Mouse (Mus musculus) embryonic facial prominence, embryonic 14.5 days (tissue): ENCODE results near the gene Lrrc74b. TPM values are rescaled to one million over a fixed set of nuclear protein-coding genes. Genes with fewer than 3 reads are reported as not detected.

Source experiments
- ATAC-seq: fragments of 200-750 bp; cut with Nextera tagmentation; 2 replicates; pipeline ENCODE4 v1.8.0; 2017; ENCODE audit warnings: low read depth, moderate number of reproducible peaks, moderate TSS enrichment
- DNase-seq: peaks from one replicate; pipeline ENCODE4 v3.0.0-alpha.2; 2015; ENCODE audit warnings: low spot score
- H3K27ac ChIP-seq: fragments of 300-500 bp; sonication (generic); replicated peaks from 2 replicates; pipeline ENCODE4 v1.5.1; 2014; ENCODE audit warnings: low read depth, mild to moderate bottlenecking, low read length, moderate library complexity
- H3K27me3 ChIP-seq: fragments of 300-500 bp; sonication (generic); replicated peaks from 2 replicates; pipeline ENCODE4 v1.6.1; 2014; ENCODE audit warnings: low read length; ENCODE audit not compliant: control insufficient read depth, insufficient read depth
- H3K36me3 ChIP-seq: fragments of 300-500 bp; sonication (generic); 2 replicates; pipeline ENCODE4 v1.6.1; 2014; ENCODE audit warnings: low read length, mixed read lengths; ENCODE audit not compliant: control insufficient read depth, insufficient read depth
- H3K4me1 ChIP-seq: fragments of 300-500 bp; sonication (generic); 2 replicates; pipeline ENCODE4 v1.6.1; 2014; ENCODE audit warnings: antibody characterized with exemption, low read length; ENCODE audit not compliant: control insufficient read depth, insufficient read depth
- H3K4me2 ChIP-seq: fragments of 300-500 bp; sonication (generic); 2 replicates; pipeline ENCODE4 v1.6.1; 2014; ENCODE audit warnings: low read depth, mild to moderate bottlenecking, low read length, moderate library complexity, mixed read lengths
- H3K4me3 ChIP-seq: fragments of 300-500 bp; sonication (generic); 2 replicates; pipeline ENCODE4 v1.5.1; 2014; ENCODE audit warnings: low read depth, mild to moderate bottlenecking, low read length
- H3K9ac ChIP-seq: fragments of 300-500 bp; sonication (generic); 2 replicates; pipeline ENCODE4 v1.6.1; 2014; ENCODE audit warnings: low read depth, mild to moderate bottlenecking, low read length, moderate library complexity, mixed read lengths
- H3K9me3 ChIP-seq: fragments of 300-500 bp; sonication (generic); 2 replicates; pipeline ENCODE4 v1.6.1; 2016; ENCODE audit warnings: low read length; ENCODE audit not compliant: control insufficient read depth
- WGBS: fragments of 180-500 bp; shearing (Covaris S2); extraction: QIAGEN DNeasy Blood & Tissue Kit; methylation state at CpG from one replicate; pipeline ENCODE4 v1.1.7; 2014; 5-methylcytosine and 5-hydroxymethylcytosine counted together
- polyA plus RNA-seq: library from polyadenylated mRNA; unstranded; fragments of >200 nt; fragmentation: Nextera tagmentation; extraction: Ambion mirVana; gene quantifications from 2 replicates; pipeline ENCODE4 v1.2.1, GENCODE M21; 2014

Lrrc74b gene
- polyA plus RNA-seq, 1 experiment from 2014 or later: 1.8 TPM

- DNase-seq: peak; percentile 79
- H3K36me3 ChIP-seq: no peaks in the 10 kb centered on the region
- peaks cover 30% of the 10 kb centered on the region for H3K27me3 ChIP-seq
- 15% methylated on average over 42 of the region's 45 CpGs for WGBS
- no peak overlapping the region for H3K27ac ChIP-seq
- no peaks in the 10 kb centered on the region for H3K9me3 ChIP-seq
- peak overlapping the region; percentile 55 for H3K4me3 ChIP-seq
- peak overlapping the region; percentile 82 for H3K4me2 ChIP-seq
- peak; percentile 88 for ATAC-seq
- H3K9ac ChIP-seq: peak overlapping the region; percentile 66
- 0 out of 2 replicates have a peak, but pooled peaks cover 3% of the 10 kb centered on the region for H3K4me1 ChIP-seq
These were observed 15.1 kb upstream of the Lrrc74b start for GRCm38 (mm10) chr16:17575870-17576824.

GRCm38 (mm10) chr16:17566186-17566585, 5.1 kb upstream of the Lrrc74b start:
- H3K27ac ChIP-seq: no peak overlapping the region
- no peak overlapping the region for H3K4me3 ChIP-seq
- DNase-seq (no peak), ATAC-seq (no peak)
- H3K9me3 ChIP-seq: no peaks in the 10 kb centered on the region
- peaks cover 9% of the 10 kb centered on the region for H3K27me3 ChIP-seq
- no peak overlapping the region for H3K9ac ChIP-seq
- WGBS: 20% methylated on average over 4 of the region's 4 CpGs
- no peak overlapping the region for H3K4me2 ChIP-seq
- no peaks in the 10 kb centered on the region for H3K36me3 ChIP-seq
- peaks cover 5% of the 10 kb centered on the region; the same call in 1 of the 2 replicates for H3K4me1 ChIP-seq

- no peaks in the 10 kb centered on the region for H3K9me3 ChIP-seq
- 55% methylated on average over 3 of the region's 3 CpGs for WGBS
- H3K27me3 ChIP-seq: peaks cover 9% of the 10 kb centered on the region
- no peak overlapping the region for H3K4me3 ChIP-seq
- H3K36me3 ChIP-seq: no peaks in the 10 kb centered on the region
- ATAC-seq (no peak), DNase-seq (no peak)
- H3K4me2 ChIP-seq: no peak overlapping the region
- H3K4me1 ChIP-seq: peaks cover 9% of the 10 kb centered on the region
- no peak overlapping the region for H3K27ac ChIP-seq
- H3K9ac ChIP-seq: no peak overlapping the region
These were observed 3.7 kb upstream of the Lrrc74b start for GRCm38 (mm10) chr16:17564771-17565170.

- ATAC-seq (no peak), DNase-seq (no peak)
- WGBS: 80% methylated on average over 2 of the region's 2 CpGs
- peaks cover 9% of the 10 kb centered on the region for H3K27me3 ChIP-seq
- no peaks in the 10 kb centered on the region for H3K36me3 ChIP-seq
- H3K4me3 ChIP-seq: no peak overlapping the region
- no peak overlapping the region for H3K27ac ChIP-seq
- peaks cover 9% of the 10 kb centered on the region for H3K4me1 ChIP-seq
- no peaks in the 10 kb centered on the region for H3K9me3 ChIP-seq
- no peak overlapping the region for H3K9ac ChIP-seq
- no peak overlapping the region for H3K4me2 ChIP-seq
These were observed 3.2 kb upstream of the Lrrc74b start for GRCm38 (mm10) chr16:17564221-17564620.

- no peaks in the 10 kb centered on the region for H3K36me3 ChIP-seq
- peaks cover 9% of the 10 kb centered on the region for H3K27me3 ChIP-seq
- DNase-seq (no peak), ATAC-seq (no peak)
- no peak overlapping the region for H3K9ac ChIP-seq
- peaks cover 13% of the 10 kb centered on the region for H3K4me1 ChIP-seq
- no peaks in the 10 kb centered on the region for H3K9me3 ChIP-seq
- H3K4me2 ChIP-seq: no peak overlapping the region
- 14% methylated on average over 1 of the region's 1 CpGs for WGBS
- no peak overlapping the region for H3K27ac ChIP-seq
- H3K4me3 ChIP-seq: no peak overlapping the region
These were observed 2.5 kb upstream of the Lrrc74b start for GRCm38 (mm10) chr16:17563580-17563979.

- WGBS: under 1% methylated on average over 10 of the region's 10 CpGs
- Histone ChIP-seq H3K4me3 (peak within 1 kb of the TSS; percentile 27), H3K4me1 (peaks cover 20% of the 10 kb centered on the region), H3K9ac (peak within 1 kb of the TSS; percentile 37), H3K36me3 (no peaks in the 10 kb centered on the region), H3K9me3 (no peaks in the 10 kb centered on the region), H3K27me3 (peaks cover 9% of the 10 kb centered on the region), H3K4me2 (peak within 1 kb of the TSS; percentile 57), H3K27ac (peak within 1 kb of the TSS; percentile 65; the same call in 1 of the 2 replicates)
- DNase-seq: peak; percentile 74
- peak; percentile 67; the same call in 1 of the 2 replicates for ATAC-seq
These were observed 733 bp upstream of the Lrrc74b start, which contains the start of gene P2rx6 for GRCm38 (mm10) chr16:17561751-17562208. TSS of gene P2rx6 (plus strand) at chr16:17561885.

- Histone ChIP-seq H3K9me3 (no peaks in the 10 kb centered on the region), H3K9ac (no peak overlapping the region), H3K4me3 (no peak overlapping the region), H3K36me3 (no peaks in the 10 kb centered on the region), H3K4me2 (no peak overlapping the region), H3K27ac (no peak overlapping the region), H3K27me3 (peaks cover 9% of the 10 kb centered on the region), H3K4me1 (peaks cover 20% of the 10 kb centered on the region)
- DNase-seq (no peak), ATAC-seq (no peak)
- WGBS: 62% methylated on average over 9 of the region's 9 CpGs
These were observed 1.5 kb downstream of the Lrrc74b start for GRCm38 (mm10) chr16:17559396-17560027.

GRCm38 (mm10) chr16:17558811-17559210, 2.2 kb downstream of the Lrrc74b start:
- H3K36me3 ChIP-seq: no peaks in the 10 kb centered on the region
- H3K4me2 ChIP-seq: peak overlapping the region; percentile 18; the same call in 1 of the 2 replicates
- DNase-seq: peak; percentile 24
- H3K4me3 ChIP-seq: no peak overlapping the region
- H3K4me1 ChIP-seq: peaks cover 23% of the 10 kb centered on the region
- H3K27ac ChIP-seq: no peak overlapping the region
- ATAC-seq: no peak
- H3K9me3 ChIP-seq: no peaks in the 10 kb centered on the region
- 0 out of 2 replicates have a peak overlapping the region, but pooled peaks have one; percentile 16 for H3K9ac ChIP-seq
- WGBS: 0% methylated on average over 5 of the region's 5 CpGs
- peaks cover 9% of the 10 kb centered on the region for H3K27me3 ChIP-seq
